Mouse (Mus musculus) ES-CJ7 (cell line): ENCODE data around the gene Tomm22.
A peak's percentile ranks its signal among the peaks of the same experiment; 100 is the strongest.

Experiments
- DNase-seq: peaks from one replicate; pipeline ENCODE4 v3.0.0; 2011; ENCODE audit warnings: low read depth, low spot score

Gene Tomm22

GRCm38 (mm10) chr15:79686046-79686869 is 15.6 kb downstream of the Tomm22 start:
- DNase-seq: no peak

- DNase-seq: no peak
These were observed 16.5 kb downstream of the Tomm22 start for GRCm38 (mm10) chr15:79687175-79687574.

- DNase-seq: peak; percentile 95
These were observed 17.1 kb downstream of the Tomm22 start, which contains the start of gene Josd1 for GRCm38 (mm10) chr15:79687646-79688267. TSS of gene Josd1 (minus strand) at chr15:79687919.

- DNase-seq: no peak
These were observed 17.8 kb downstream of the Tomm22 start for GRCm38 (mm10) chr15:79688268-79688956.

- no peak for DNase-seq
These were observed 19.2 kb downstream of the Tomm22 start for GRCm38 (mm10) chr15:79689662-79690425.

- peak; percentile 100 for DNase-seq
These were observed 19.9 kb downstream of the Tomm22 start, which contains the start of gene Gtpbp1 for GRCm38 (mm10) chr15:79690426-79691022. TSS of gene Gtpbp1 (plus strand) at chr15:79690845.

GRCm38 (mm10) chr15:79691023-79691508 is 20.4 kb downstream of the Tomm22 start:
- no peak for DNase-seq

- DNase-seq: no peak
These were observed 21.7 kb downstream of the Tomm22 start for GRCm38 (mm10) chr15:79692334-79692733.

- no peak for DNase-seq
These were observed 23.1 kb downstream of the Tomm22 start for GRCm38 (mm10) chr15:79693740-79694139.

GRCm38 (mm10) chr15:79694512-79694911 is 23.9 kb downstream of the Tomm22 start:
- DNase-seq: no peak

GRCm38 (mm10) chr15:79695516-79695915 is 24.9 kb downstream of the Tomm22 start:
- no peak for DNase-seq

- no peak for DNase-seq
These were observed 25.8 kb downstream of the Tomm22 start for GRCm38 (mm10) chr15:79696508-79696907.

GRCm38 (mm10) chr15:79697011-79697410 is 26.4 kb downstream of the Tomm22 start:
- no peak for DNase-seq

- DNase-seq: peak; percentile 35
These were observed 27.0 kb downstream of the Tomm22 start for GRCm38 (mm10) chr15:79697558-79698187.

- no peak for DNase-seq
These were observed 36.0 kb downstream of the Tomm22 start for GRCm38 (mm10) chr15:79706603-79707214.

- DNase-seq: peak; percentile 44
These were observed 37.7 kb downstream of the Tomm22 start for GRCm38 (mm10) chr15:79708229-79708822.

GRCm38 (mm10) chr15:79715646-79716045 is 45.0 kb downstream of the Tomm22 start:
- DNase-seq: no peak

GRCm38 (mm10) chr15:79716710-79717109 is 46.0 kb downstream of the Tomm22 start:
- DNase-seq: no peak

GRCm38 (mm10) chr15:79720267-79720666 is 49.6 kb downstream of the Tomm22 start:
- no peak for DNase-seq

GRCm38 (mm10) chr15:79720796-79721195 is 50.1 kb downstream of the Tomm22 start:
- no peak for DNase-seq
